Mouse (Mus musculus): Measurements from ENCODE around the gene Zfand4. TPM values are rescaled to one million over a fixed set of nuclear protein-coding genes. Genes with fewer than 3 reads are reported as not detected.
A peak's percentile ranks its signal among the peaks of the same experiment; 100 is the strongest.

Gene Zfand4
- polyA plus RNA-seq, 1 experiment from 2014 or later = 6.5 TPM

- Histone ChIP-seq H3K4me3 (no peak overlapping the region), H3K4me2 (no peak overlapping the region), H3K9ac (no peak overlapping the region), H3K4me1 (replicated peaks) (0 out of 2 replicates have a peak, but pooled peaks cover 12% of the 10 kb centered on the region), H3K36me3 (no peaks in the 10 kb centered on the region), H3K9me3 (no peaks in the 10 kb centered on the region), H3K27me3 (no peaks in the 10 kb centered on the region), H3K27ac (replicated peaks) (no peak overlapping the region)
- ATAC-seq (ENCODE audit: low read depth) = no peak
- 75% methylated on average over 4 of the region's 4 CpGs for WGBS
These were observed 92.9 kb downstream of the Zfand4 start for GRCm38 (mm10) chr6:116356948-116357325.

- no peaks in the 10 kb centered on the region for H3K36me3 ChIP-seq
- no peak overlapping the region for H3K4me3 ChIP-seq
- H3K4me2 ChIP-seq = no peak overlapping the region
- no peak overlapping the region for H3K27ac ChIP-seq (replicated peaks)
- WGBS = 79% methylated on average over 8 of the region's 8 CpGs
- H3K9ac ChIP-seq = no peak overlapping the region
- no peaks in the 10 kb centered on the region for H3K27me3 ChIP-seq
- no peak for ATAC-seq (ENCODE audit: low read depth)
- no peaks in the 10 kb centered on the region for H3K9me3 ChIP-seq
- 0 out of 2 replicates have a peak, but pooled peaks cover 13% of the 10 kb centered on the region for H3K4me1 ChIP-seq (replicated peaks)
These were observed 94.0 kb downstream of the Zfand4 start for GRCm38 (mm10) chr6:116358056-116358455.

- H3K9ac ChIP-seq = no peak overlapping the region
- 0 out of 2 replicates have a peak, but pooled peaks cover 13% of the 10 kb centered on the region for H3K4me1 ChIP-seq (replicated peaks)
- H3K9me3 ChIP-seq = no peaks in the 10 kb centered on the region
- H3K27me3 ChIP-seq = no peaks in the 10 kb centered on the region
- 81% methylated on average over 3 of the region's 3 CpGs for WGBS
- ATAC-seq (ENCODE audit: low read depth) = no peak
- H3K4me2 ChIP-seq = no peak overlapping the region
- H3K36me3 ChIP-seq = no peaks in the 10 kb centered on the region
- no peak overlapping the region for H3K4me3 ChIP-seq
- no peak overlapping the region for H3K27ac ChIP-seq (replicated peaks)
These were observed 95.2 kb downstream of the Zfand4 start for GRCm38 (mm10) chr6:116359256-116359655.

GRCm38 (mm10) chr6:116361463-116361862 is 97.4 kb downstream of the Zfand4 start:
- Histone ChIP-seq H3K9me3 (no peaks in the 10 kb centered on the region), H3K4me3 (no peak overlapping the region), H3K9ac (no peak overlapping the region), H3K27ac (replicated peaks) (no peak overlapping the region), H3K4me1 (replicated peaks) (0 out of 2 replicates have a peak, but pooled peaks cover 13% of the 10 kb centered on the region), H3K4me2 (no peak overlapping the region), H3K36me3 (no peaks in the 10 kb centered on the region), H3K27me3 (no peaks in the 10 kb centered on the region)
- 89% methylated on average over 3 of the region's 3 CpGs for WGBS
- no peak for ATAC-seq (ENCODE audit: low read depth)

- H3K9me3 ChIP-seq = no peaks in the 10 kb centered on the region
- no peak overlapping the region for H3K4me2 ChIP-seq
- 0 out of 2 replicates have a peak, but pooled peaks cover 13% of the 10 kb centered on the region for H3K4me1 ChIP-seq (replicated peaks)
- ATAC-seq (ENCODE audit: low read depth) = no peak
- no peak overlapping the region for H3K4me3 ChIP-seq
- no peak overlapping the region for H3K9ac ChIP-seq
- H3K36me3 ChIP-seq = no peaks in the 10 kb centered on the region
- H3K27me3 ChIP-seq = no peaks in the 10 kb centered on the region
- WGBS = 93% methylated on average over 4 of the region's 4 CpGs
- H3K27ac ChIP-seq (replicated peaks) = no peak overlapping the region
These were observed 98.0 kb downstream of the Zfand4 start for GRCm38 (mm10) chr6:116361993-116362392.

- no peaks in the 10 kb centered on the region for H3K36me3 ChIP-seq
- H3K27me3 ChIP-seq = no peaks in the 10 kb centered on the region
- H3K4me1 ChIP-seq (replicated peaks) = 0 out of 2 replicates have a peak, but pooled peaks cover 4% of the 10 kb centered on the region
- no peak overlapping the region for H3K9ac ChIP-seq
- H3K9me3 ChIP-seq = no peaks in the 10 kb centered on the region
- H3K4me2 ChIP-seq = no peak overlapping the region
- WGBS = 59% methylated on average over 11 of the region's 11 CpGs
- H3K4me3 ChIP-seq = no peak overlapping the region
- no peak for ATAC-seq (ENCODE audit: low read depth)
- no peak overlapping the region; the same call in 1 of the 2 replicates for H3K27ac ChIP-seq (replicated peaks)
These were observed 103.9 kb downstream of the Zfand4 start for GRCm38 (mm10) chr6:116367971-116368370.

GRCm38 (mm10) chr6:116369811-116370210 is 105.8 kb downstream of the Zfand4 start:
- H3K4me3 ChIP-seq = no peak overlapping the region
- no peaks in the 10 kb centered on the region for H3K36me3 ChIP-seq
- WGBS = 92% methylated on average over 1 of the region's 1 CpGs
- 0 out of 2 replicates have a peak, but pooled peaks cover 8% of the 10 kb centered on the region for H3K4me1 ChIP-seq (replicated peaks)
- H3K9ac ChIP-seq = no peak overlapping the region
- no peak overlapping the region for H3K27ac ChIP-seq (replicated peaks)
- H3K27me3 ChIP-seq = no peaks in the 10 kb centered on the region
- no peaks in the 10 kb centered on the region for H3K9me3 ChIP-seq
- no peak for ATAC-seq (ENCODE audit: low read depth)
- H3K4me2 ChIP-seq = no peak overlapping the region

GRCm38 (mm10) chr6:116370216-116370976 is 106.4 kb downstream of the Zfand4 start:
- no peak overlapping the region for H3K27ac ChIP-seq (replicated peaks)
- H3K4me3 ChIP-seq = no peak overlapping the region
- no peaks in the 10 kb centered on the region for H3K9me3 ChIP-seq
- WGBS = 88% methylated on average over 6 of the region's 6 CpGs
- no peaks in the 10 kb centered on the region for H3K36me3 ChIP-seq
- ATAC-seq (ENCODE audit: low read depth) = no peak
- H3K4me2 ChIP-seq = no peak overlapping the region
- no peak overlapping the region for H3K9ac ChIP-seq
- H3K27me3 ChIP-seq = no peaks in the 10 kb centered on the region
- 0 out of 2 replicates have a peak, but pooled peaks cover 8% of the 10 kb centered on the region for H3K4me1 ChIP-seq (replicated peaks)

GRCm38 (mm10) chr6:116371500-116371899 is 107.5 kb downstream of the Zfand4 start:
- Histone ChIP-seq H3K4me3 (no peak overlapping the region), H3K36me3 (no peaks in the 10 kb centered on the region), H3K4me1 (replicated peaks) (0 out of 2 replicates have a peak, but pooled peaks cover 8% of the 10 kb centered on the region), H3K4me2 (no peak overlapping the region), H3K9ac (no peak overlapping the region), H3K9me3 (no peaks in the 10 kb centered on the region), H3K27me3 (no peaks in the 10 kb centered on the region), H3K27ac (replicated peaks) (no peak overlapping the region)
- ATAC-seq (ENCODE audit: low read depth) = 0 out of 2 replicates have a peak, but pooled peaks have one; percentile 19
- 91% methylated on average over 3 of the region's 3 CpGs for WGBS

GRCm38 (mm10) chr6:116374136-116374535 is 110.1 kb downstream of the Zfand4 start:
- Histone ChIP-seq H3K9ac (no peak overlapping the region), H3K27ac (replicated peaks) (no peak overlapping the region), H3K36me3 (peaks cover 8% of the 10 kb centered on the region; the same call in 1 of the 2 replicates), H3K4me2 (no peak overlapping the region), H3K27me3 (no peaks in the 10 kb centered on the region), H3K9me3 (no peaks in the 10 kb centered on the region), H3K4me1 (replicated peaks) (0 out of 2 replicates have a peak, but pooled peaks cover 4% of the 10 kb centered on the region), H3K4me3 (no peak overlapping the region)
- WGBS = 98% methylated on average over 1 of the region's 1 CpGs
- ATAC-seq (ENCODE audit: low read depth) = no peak

- Histone ChIP-seq H3K9ac (no peak overlapping the region), H3K4me1 (replicated peaks) (0 out of 2 replicates have a peak, but pooled peaks cover 4% of the 10 kb centered on the region), H3K9me3 (no peaks in the 10 kb centered on the region), H3K4me2 (no peak overlapping the region), H3K4me3 (no peak overlapping the region), H3K36me3 (peaks cover 8% of the 10 kb centered on the region; the same call in 1 of the 2 replicates), H3K27ac (replicated peaks) (no peak overlapping the region), H3K27me3 (no peaks in the 10 kb centered on the region)
- no peak for ATAC-seq (ENCODE audit: low read depth)
These were observed 110.6 kb downstream of the Zfand4 start for GRCm38 (mm10) chr6:116374618-116375017.

GRCm38 (mm10) chr6:116378892-116379291 is 114.9 kb downstream of the Zfand4 start:
- peaks cover 8% of the 10 kb centered on the region; the same call in 1 of the 2 replicates for H3K36me3 ChIP-seq
- peaks cover 8% of the 10 kb centered on the region for H3K4me1 ChIP-seq (replicated peaks)
- H3K4me3 ChIP-seq = no peak overlapping the region
- H3K9ac ChIP-seq = no peak overlapping the region
- no peaks in the 10 kb centered on the region for H3K27me3 ChIP-seq
- no peaks in the 10 kb centered on the region for H3K9me3 ChIP-seq
- whole genome bisulfite sequencing = 89% methylated on average over 7 of the region's 7 CpGs
- no peak for ATAC-seq (ENCODE audit: low read depth)
- H3K27ac ChIP-seq (replicated peaks) = no peak overlapping the region
- H3K4me2 ChIP-seq = no peak overlapping the region

All from neural tube, embryonic 13.5 days (tissue).